Mouse (Mus musculus) bone marrow, adult 2 months (tissue): Measurements from ENCODE around the gene Etv6.

ENCODE experiments used
- CTCF ChIP-seq: fragments of 200-500 bp; IDR thresholded peaks from 2 replicates; pipeline ENCODE4 v1.5.1; 2011; ENCODE audit warnings: low read length, control low read depth; ENCODE audit not compliant: control insufficient read depth, insufficient read depth
- POLR2A ChIP-seq: fragments of 200-500 bp; IDR thresholded peaks from 2 replicates; pipeline ENCODE4 v1.6.1; 2011; ENCODE audit warnings: low read depth, mild to moderate bottlenecking, control low read depth, low read length, borderline replicate concordance; ENCODE audit not compliant: control insufficient read depth

GRCm38 (mm10) chr6:134047249-134047648 is 11.7 kb downstream of the Etv6 start:
- no peak for TF ChIP-seq CTCF
- no peak for TF ChIP-seq POLR2A
